Mouse (Mus musculus) mouse trophoblast stem cell (cell line): ENCODE measurements around the gene Cox15.

ENCODE experiments used
- in situ Hi-C, 2 experiments: fragments of 300-500 bp; cut with MseI, MboI; formaldehyde crosslinking; loops; 2 replicates in 1 of 2; 3 replicates in 1 of 2; pipeline ENCODE4 v1.15.1; 2025

The Cox15 gene

GRCm38 (mm10) chr19:43761543-43762256 is 8.9 kb upstream of the Cox15 start:
- in situ Hi-C loops = no loop called here

- in situ Hi-C loops = no loop called here
These were observed 7.7 kb upstream of the Cox15 start for GRCm38 (mm10) chr19:43760504-43760903.

- in situ Hi-C loops = no loop called here
These were observed 2.1 kb upstream of the Cox15 start for GRCm38 (mm10) chr19:43754872-43755271.

- in situ Hi-C loops = no loop called here
These were observed 1.4 kb upstream of the Cox15 start for GRCm38 (mm10) chr19:43754237-43754636.

GRCm38 (mm10) chr19:43753226-43753835 is 531 bp upstream of the Cox15 start:
- in situ Hi-C loops = no loop called here

- in situ Hi-C loops = no loop called here
These were observed 2.8 kb downstream of the Cox15 start for GRCm38 (mm10) chr19:43750008-43750407.

- in situ Hi-C loops = no loop called here
These were observed 4.9 kb downstream of the Cox15 start for GRCm38 (mm10) chr19:43747877-43748276.

- in situ Hi-C loops = no loop called here
These were observed 7.1 kb downstream of the Cox15 start for GRCm38 (mm10) chr19:43745740-43746139.

- in situ Hi-C loops = no loop called here
These were observed 9.4 kb downstream of the Cox15 start for GRCm38 (mm10) chr19:43743401-43743800.

GRCm38 (mm10) chr19:43738409-43738808 is 14.4 kb downstream of the Cox15 start:
- in situ Hi-C loops = no loop called here

- in situ Hi-C loops = no loop called here
These were observed 21.6 kb downstream of the Cox15 start for GRCm38 (mm10) chr19:43731157-43731556.

GRCm38 (mm10) chr19:43730037-43730428 is 22.8 kb downstream of the Cox15 start:
- in situ Hi-C loops = no loop called here

GRCm38 (mm10) chr19:43729296-43730036 is 23.3 kb downstream of the Cox15 start:
- in situ Hi-C loops = no loop called here

GRCm38 (mm10) chr19:43726510-43727146 is 26.2 kb downstream of the Cox15 start:
- in situ Hi-C loops = no loop called here

- in situ Hi-C loops = no loop called here
These were observed 28.0 kb downstream of the Cox15 start for GRCm38 (mm10) chr19:43724821-43725220.

- in situ Hi-C loops = no loop called here
These were observed 28.6 kb downstream of the Cox15 start for GRCm38 (mm10) chr19:43724194-43724593.

- in situ Hi-C loops = no loop called here
These were observed 29.3 kb downstream of the Cox15 start for GRCm38 (mm10) chr19:43723501-43723900.

- in situ Hi-C loops = no loop called here
These were observed 29.9 kb downstream of the Cox15 start for GRCm38 (mm10) chr19:43722891-43723290.

- in situ Hi-C loops = no loop called here
These were observed 32.7 kb downstream of the Cox15 start for GRCm38 (mm10) chr19:43720061-43720460.

- in situ Hi-C loops = no loop called here
These were observed 40.8 kb downstream of the Cox15 start for GRCm38 (mm10) chr19:43711971-43712370.

GRCm38 (mm10) chr19:43711159-43711916 is 41.5 kb downstream of the Cox15 start:
- in situ Hi-C loops = no loop called here
